Mouse (Mus musculus) E14TG2a.4 (cell line): ENCODE results near the gene Adgrf3.

ENCODE experiments used
- CTCF ChIP-seq: conservative IDR thresholded peaks from 2 replicates; pipeline ENCODE4 v1.5.1; 2014; ENCODE audit warnings: low read length
- NANOG ChIP-seq: IDR thresholded peaks from 2 replicates; pipeline ENCODE4 v1.6.1; 2014; ENCODE audit warnings: borderline replicate concordance, low read length, mixed read lengths
- POU5F1 ChIP-seq: IDR thresholded peaks from 2 replicates; pipeline ENCODE4 v1.6.1; 2014; ENCODE audit warnings: low read length, borderline replicate concordance

GRCm38 (mm10) chr5:30162339-30162738 is 43.2 kb downstream of the Adgrf3 start:
- TF ChIP-seq CTCF (no peak), POU5F1 (no peak), NANOG (no peak)
